Mouse (Mus musculus) layer of hippocampus, adult 8-10 months (tissue): ENCODE measurements around the gene Adgrg3. TPM values are rescaled to one million over a fixed set of nuclear protein-coding genes. Genes with fewer than 3 reads are reported as not detected.

ENCODE experiments used
- DNase-seq, 2 experiments: peaks; one replicate each; pipeline ENCODE4 v3.0.0; 2022; ENCODE audit warnings: low spot score in 2 of 2
- total RNA-seq, 4 experiments: library from RNA; stranded (reverse); gene quantifications; 2 replicates each; pipeline ENCODE4 v1.2.4; 2022

Adgrg3 gene
- total RNA-seq, 4 experiments from 2014 or later: 0.20 to 0.47 (median 0.27) TPM; not detected in 1

GRCm38 (mm10) chr8:95079305-95079704 is 61.8 kb downstream of the Adgrg3 start:
- DNase-seq: peak in 1 of 2 experiments; percentile 4

GRCm38 (mm10) chr8:95080381-95081341 is 63.2 kb downstream of the Adgrg3 start, which contains the start of gene Katnb1:
Gene Katnb1, plus strand, starts transcription at chr8:95081186.
- peak; percentile 99 to 100 for DNase-seq

- DNase-seq: no peak
Observed at GRCm38 (mm10) chr8:95081650-95082049, 64.2 kb downstream of the Adgrg3 start.

DNA sequence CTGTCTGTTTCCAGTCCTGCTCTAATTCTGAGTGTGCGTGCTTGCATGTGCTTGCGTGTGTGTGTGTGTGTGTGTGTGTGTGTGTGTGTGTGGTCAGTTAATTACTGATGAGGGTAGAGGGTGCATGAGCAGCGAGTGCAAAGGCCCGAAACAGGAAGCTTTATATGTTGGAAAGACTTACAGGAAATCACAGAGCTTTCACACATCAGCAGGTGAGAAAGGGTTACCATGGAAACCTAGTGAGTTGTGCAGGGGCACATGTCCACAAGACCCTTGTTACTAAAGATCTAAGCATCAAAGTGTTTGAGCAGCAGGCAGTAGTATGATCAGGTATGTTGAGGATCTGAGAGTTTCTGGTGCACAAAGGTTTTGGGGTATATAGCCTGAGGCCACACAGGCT is 66.8 kb downstream of the Adgrg3 start:
- DNase-seq: peak in 1 of 2 experiments; percentile 3

DNA sequence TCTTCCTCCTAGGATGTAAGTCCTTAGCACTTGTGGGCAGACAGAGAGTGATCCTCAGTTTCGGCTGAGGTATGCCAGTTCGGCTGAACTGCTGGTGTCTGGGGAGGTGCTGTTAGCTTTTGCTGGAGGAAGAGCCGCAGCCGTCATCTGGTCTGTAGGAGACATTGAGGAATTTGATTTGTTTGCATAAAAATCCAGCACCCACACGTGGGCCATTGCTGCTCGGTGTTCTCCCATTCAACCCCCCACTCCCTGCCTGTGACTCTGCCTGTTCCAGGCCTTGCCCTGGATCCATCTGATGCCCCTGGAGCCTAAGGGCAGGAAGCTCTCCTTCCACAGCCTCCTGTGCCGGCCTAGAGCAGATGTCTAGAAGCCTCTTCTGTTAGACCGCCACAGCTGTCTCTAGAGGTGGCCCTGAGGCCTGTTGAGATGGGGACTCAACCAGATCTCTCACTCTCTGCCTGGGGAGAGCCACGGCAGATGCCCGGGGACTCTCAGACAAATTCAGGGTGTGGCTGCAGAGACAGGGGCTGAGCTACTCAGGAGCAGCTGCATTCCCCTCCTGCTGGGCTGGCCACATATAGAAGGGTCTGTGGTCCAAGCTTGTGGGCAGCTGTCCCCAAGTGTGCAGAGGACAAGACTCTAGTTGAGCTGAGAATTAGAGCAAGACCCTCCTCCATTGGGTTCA is 67.4 kb downstream of the Adgrg3 start:
- DNase-seq: no peak

- DNase-seq: no peak
Observed at GRCm38 (mm10) chr8:95085432-95086141, 68.1 kb downstream of the Adgrg3 start.

DNA sequence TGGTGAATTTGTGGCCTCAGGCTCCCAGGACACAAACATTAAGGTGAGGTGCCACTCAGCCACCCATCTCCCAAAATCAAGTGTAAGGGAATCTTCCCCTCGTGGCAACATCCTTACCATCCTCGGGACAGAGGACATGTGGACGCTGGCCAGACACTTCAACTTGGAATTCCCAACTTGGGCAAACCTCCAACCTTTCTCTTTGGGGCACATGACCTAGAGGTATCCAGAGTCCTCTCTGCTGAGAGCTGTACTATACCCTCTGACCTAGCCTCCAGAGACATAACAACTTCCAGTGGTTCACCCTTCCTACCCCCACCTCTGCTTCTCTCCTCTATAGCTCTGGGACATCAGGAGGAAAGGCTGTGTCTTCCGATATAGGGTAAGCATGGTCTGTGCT is 76.1 kb downstream of the Adgrg3 start:
- DNase-seq: no peak

Other genes starting within 250 kb of the Adgrg3 start
- 100 to 1,000 TPM; 333 to 386 (median 359) TPM for gene Cx3cl1, start 245.7 kb upstream of the Adgrg3 start, total RNA-seq
- 10 to 100 TPM in 1 of 4 experiments, 1 to 10 TPM in 3; 3.7 to 10.8 (median 6.9) TPM for gene Ccl17, start 207.2 kb upstream of the Adgrg3 start, total RNA-seq
- gene Coq9, start 179.4 kb upstream of the Adgrg3 start, total RNA-seq: 10 to 100 TPM; 83.6 to 98.9 (median 87.1) TPM
- 10 to 100 TPM; 62.0 to 88.0 (median 71.0) TPM for gene Ciapin1, start 179.3 kb upstream of the Adgrg3 start, total RNA-seq
- gene Polr2c, start 160.2 kb upstream of the Adgrg3 start, total RNA-seq: 10 to 100 TPM; 62.9 to 80.4 (median 72.9) TPM
- gene Dok4, start 141.4 kb upstream of the Adgrg3 start, total RNA-seq: 10 to 100 TPM; 18.1 to 22.7 (median 19.8) TPM
- 1 to 10 TPM; 1.0 to 2.6 (median 1.4) TPM for gene Ccdc102a, start 99.6 kb upstream of the Adgrg3 start, total RNA-seq
- under 1 TPM in 2 of 4 experiments, not detected in 2; 0.73 to 0.85 TPM for gene Adgrg5, start 94.0 kb upstream of the Adgrg3 start, total RNA-seq
- 10 to 100 TPM; 81.5 to 97.4 (median 90.2) TPM for gene Adgrg1, start 42.9 kb upstream of the Adgrg3 start, total RNA-seq
- gene Drc7, start 37.4 kb downstream of the Adgrg3 start, total RNA-seq: 1 to 10 TPM; 1.7 to 3.6 (median 1.8) TPM
- gene Katnb1, start 63.5 kb downstream of the Adgrg3 start, total RNA-seq: 10 to 100 TPM; 41.0 to 47.8 (median 43.0) TPM
- gene Kifc3, start 185.1 kb downstream of the Adgrg3 start, total RNA-seq: 10 to 100 TPM; 61.6 to 80.0 (median 69.9) TPM